Mouse (Mus musculus): ENCODE results near the gene Fbxo9.

DNA sequence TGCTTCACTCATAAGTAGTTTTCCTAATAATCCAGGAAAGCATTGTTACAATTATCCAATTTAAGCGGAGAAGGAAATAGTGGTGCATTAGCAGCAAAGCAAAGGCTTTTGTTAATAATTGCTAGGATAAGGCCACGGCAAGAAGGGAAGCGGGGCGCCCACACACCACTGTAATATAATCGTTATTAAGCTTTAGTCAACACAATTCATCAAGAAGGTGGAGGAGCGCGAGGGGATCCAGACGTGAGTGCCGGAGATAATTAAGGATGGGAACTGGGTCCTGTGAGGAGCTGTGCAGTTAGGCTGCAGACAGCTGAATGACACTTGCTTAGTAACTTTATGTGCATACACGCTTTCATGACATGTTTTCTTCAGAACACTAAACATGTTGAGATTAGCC lies 17.8 kb upstream of the Fbxo9 start:
- TF ChIP-seq ZKSCAN1 (IDR thresholded peaks at IDR 0.05; ENCODE audit: borderline replicate concordance, low read depth, low read length) (no peak), CTCF (conservative IDR thresholded peaks at IDR 0.05 in 1 of 2, IDR thresholded peaks at IDR 0.05 in 1 of 2; ENCODE audit: low read depth in 2 of 2, low read length in 2 of 2) (no peak), ETS1 (conservative IDR thresholded peaks at IDR 0.05; ENCODE audit: low read depth, low read length) (no peak), USF1 (IDR thresholded peaks at IDR 0.05; ENCODE audit: low read depth, low read length) (no peak)

All from CH12.LX (cell line).